Mouse (Mus musculus): ENCODE measurements around the gene Itga1. TPM values are rescaled to one million over a fixed set of nuclear protein-coding genes. Genes with fewer than 3 reads are reported as not detected.

Itga1 gene
- polyA plus RNA-seq, 1 experiment from 2014 or later: 59.2 TPM

GRCm38 (mm10) chr13:115003444-115004053 is 98.2 kb downstream of the Itga1 start:
- in situ Hi-C loops (cut with MboI; ENCODE audit: low pct_unique_long_range_greater_than_20kb): loop anchor here (5.0 kb wide), 1 partner anchor 89 kb away; the partner anchor contains the start of gene Pelo
- ChIA-PET CTCF (interaction anchor here (1.0 to 1.9 kb wide), 2 partner anchors 15 to 23 kb away, joined by 4 read pairs; no protein-coding TSS in a partner anchor), POLR2A (no interaction called here)
- DNase-seq (ENCODE audit: low read depth, low spot score) (no peak), ATAC-seq (no peak)
- H3K27me3 ChIP-seq: no peaks in the 10 kb centered on the region
- TF ChIP-seq CTCF (IDR thresholded peaks at IDR 0.05): no peak

- POLR2A ChIA-PET: no interaction called here
- H3K27me3 ChIP-seq: no peaks in the 10 kb centered on the region
- CTCF ChIA-PET: interaction anchor here (1.0 to 1.9 kb wide), 2 partner anchors 14 to 22 kb away, joined by 4 read pairs; no protein-coding TSS in a partner anchor
- no peak for ATAC-seq
- in situ Hi-C loops (cut with MboI; ENCODE audit: low pct_unique_long_range_greater_than_20kb): loop anchor here (5.0 kb wide), 1 partner anchor 89 kb away; the partner anchor contains the start of gene Pelo
- no peak for DNase-seq (ENCODE audit: low read depth, low spot score)
- no peak for TF ChIP-seq CTCF (IDR thresholded peaks at IDR 0.05)
Measured at GRCm38 (mm10) chr13:115002837-115003236, 98.9 kb downstream of the Itga1 start.

- ATAC-seq (no peak), DNase-seq (ENCODE audit: low read depth, low spot score) (no peak)
- TF ChIP-seq CTCF (IDR thresholded peaks at IDR 0.05): no peak
- no peaks in the 10 kb centered on the region for H3K27me3 ChIP-seq
- in situ Hi-C loops (cut with MboI; ENCODE audit: low pct_unique_long_range_greater_than_20kb): loop anchor here (5.0 kb wide), 1 partner anchor 90 kb away; the partner anchor contains the start of gene Pelo
- CTCF ChIA-PET: interaction anchor here (1.9 kb wide), 1 partner anchor 13 kb away, joined by 4 read pairs; no protein-coding TSS in a partner anchor
- POLR2A ChIA-PET: no interaction called here
Measured at GRCm38 (mm10) chr13:115002155-115002554, 99.6 kb downstream of the Itga1 start.

GRCm38 (mm10) chr13:114999582-114999981 is 102.2 kb downstream of the Itga1 start:
- no peak for ATAC-seq
- TF ChIP-seq CTCF (IDR thresholded peaks at IDR 0.05): no peak
- H3K27me3 ChIP-seq: no peaks in the 10 kb centered on the region
- DNase-seq (ENCODE audit: low read depth, low spot score): no peak
- in situ Hi-C loops (cut with MboI; ENCODE audit: low pct_unique_long_range_greater_than_20kb): no loop called here
- ChIA-PET POLR2A (no interaction called here), CTCF (no interaction called here)

- ATAC-seq: no peak
- in situ Hi-C loops (cut with MboI; ENCODE audit: low pct_unique_long_range_greater_than_20kb): no loop called here
- no peak for TF ChIP-seq CTCF (IDR thresholded peaks at IDR 0.05)
- DNase-seq (ENCODE audit: low read depth, low spot score): no peak
- H3K27me3 ChIP-seq: no peaks in the 10 kb centered on the region
- POLR2A ChIA-PET: interaction anchor here (1.0 kb wide), 1 partner anchor 59 kb away, joined by 4 read pairs; no protein-coding TSS in a partner anchor
- CTCF ChIA-PET: interaction anchor here (0.8 to 1.1 kb wide), 2 partner anchors 19 to 90 kb away, joined by 3 read pairs; no protein-coding TSS in a partner anchor
Measured at GRCm38 (mm10) chr13:114998100-114998499, 103.7 kb downstream of the Itga1 start.

GRCm38 (mm10) chr13:114992260-114993014 is 109.3 kb downstream of the Itga1 start:
- TF ChIP-seq CTCF (IDR thresholded peaks at IDR 0.05): no peak
- ChIA-PET POLR2A (no interaction called here), CTCF (interaction anchor here (0.9 kb wide), 1 partner anchor 9 kb away, joined by 3 read pairs; no protein-coding TSS in a partner anchor)
- in situ Hi-C loops (cut with MboI; ENCODE audit: low pct_unique_long_range_greater_than_20kb): no loop called here
- H3K27me3 ChIP-seq: no peaks in the 10 kb centered on the region
- ATAC-seq (no peak), DNase-seq (ENCODE audit: low read depth, low spot score) (no peak)

GRCm38 (mm10) chr13:114987668-114988067 is 114.1 kb downstream of the Itga1 start:
- no peak for TF ChIP-seq CTCF (IDR thresholded peaks at IDR 0.05)
- CTCF ChIA-PET: interaction anchor here (1.1 to 1.2 kb wide), 2 partner anchors 115 to 119 kb away, joined by 3 to 4 read pairs; no protein-coding TSS in a partner anchor
- ATAC-seq (no peak), DNase-seq (ENCODE audit: low read depth, low spot score) (no peak)
- in situ Hi-C loops (cut with MboI; ENCODE audit: low pct_unique_long_range_greater_than_20kb): loop anchor here (5.0 to 10.0 kb wide), 2 partner anchors 225 to 1727 kb away; no protein-coding TSS in a partner anchor
- POLR2A ChIA-PET: no interaction called here
- H3K27me3 ChIP-seq: no peaks in the 10 kb centered on the region

- CTCF ChIA-PET: no interaction called here
- H3K27me3 ChIP-seq: no peaks in the 10 kb centered on the region
- POLR2A ChIA-PET: no interaction called here
- in situ Hi-C loops (cut with MboI; ENCODE audit: low pct_unique_long_range_greater_than_20kb): loop anchor here (5.0 to 10.0 kb wide), 2 partner anchors 225 to 1728 kb away; no protein-coding TSS in a partner anchor
- ATAC-seq (peak; percentile 46), DNase-seq (ENCODE audit: low read depth, low spot score) (peak; percentile 27)
- TF ChIP-seq CTCF (IDR thresholded peaks at IDR 0.05): peak; percentile 52
Measured at GRCm38 (mm10) chr13:114987161-114987560, 114.6 kb downstream of the Itga1 start.

GRCm38 (mm10) chr13:114984658-114985057 is 117.1 kb downstream of the Itga1 start:
- DNase-seq (ENCODE audit: low read depth, low spot score): no peak
- ChIA-PET CTCF (interaction anchor here (1.1 kb wide), 1 partner anchor 230 kb away, joined by 3 read pairs; no protein-coding TSS in a partner anchor), POLR2A (no interaction called here)
- ATAC-seq: peak; percentile 65
- in situ Hi-C loops (cut with MboI; ENCODE audit: low pct_unique_long_range_greater_than_20kb): loop anchor here (5.0 to 10.0 kb wide), 2 partner anchors 228 to 1730 kb away; no protein-coding TSS in a partner anchor
- TF ChIP-seq CTCF (IDR thresholded peaks at IDR 0.05): no peak
- no peaks in the 10 kb centered on the region for H3K27me3 ChIP-seq

GRCm38 (mm10) chr13:114983116-114983515 is 118.6 kb downstream of the Itga1 start:
- POLR2A ChIA-PET: interaction anchor here (0.6 kb wide), 1 partner anchor 1706 kb away, joined by 3 read pairs; no protein-coding TSS in a partner anchor
- in situ Hi-C loops (cut with MboI; ENCODE audit: low pct_unique_long_range_greater_than_20kb): loop anchor here (10.0 kb wide), 1 partner anchor 1732 kb away; no protein-coding TSS in a partner anchor
- CTCF ChIA-PET: no interaction called here
- no peaks in the 10 kb centered on the region for H3K27me3 ChIP-seq
- ATAC-seq (no peak), DNase-seq (ENCODE audit: low read depth, low spot score) (no peak)
- TF ChIP-seq CTCF (IDR thresholded peaks at IDR 0.05): no peak

All from Patski (cell line).